Mouse (Mus musculus) C2C12 (cell line): ENCODE data around the gene Tmem30c.

ENCODE experiments used
- CTCF ChIP-seq: IDR thresholded peaks from one replicate; pipeline ENCODE4 v1.5.1; 2011; ENCODE audit not compliant: control insufficient read depth, insufficient read depth, insufficient read length
- MAX ChIP-seq: IDR thresholded peaks from one replicate; pipeline ENCODE4 v1.6.1; 2011; ENCODE audit warnings: mild to moderate bottlenecking, control low read depth
- MYOD1 ChIP-seq: IDR thresholded peaks from one replicate; pipeline ENCODE4 v1.6.1; 2011; ENCODE audit warnings: low read depth; ENCODE audit not compliant: control insufficient read depth, insufficient read length
- MYOG ChIP-seq: IDR thresholded peaks from one replicate; pipeline ENCODE4 v1.6.1; 2011; ENCODE audit not compliant: control insufficient read depth, insufficient read length; ENCODE audit errors: extremely low read depth

DNA sequence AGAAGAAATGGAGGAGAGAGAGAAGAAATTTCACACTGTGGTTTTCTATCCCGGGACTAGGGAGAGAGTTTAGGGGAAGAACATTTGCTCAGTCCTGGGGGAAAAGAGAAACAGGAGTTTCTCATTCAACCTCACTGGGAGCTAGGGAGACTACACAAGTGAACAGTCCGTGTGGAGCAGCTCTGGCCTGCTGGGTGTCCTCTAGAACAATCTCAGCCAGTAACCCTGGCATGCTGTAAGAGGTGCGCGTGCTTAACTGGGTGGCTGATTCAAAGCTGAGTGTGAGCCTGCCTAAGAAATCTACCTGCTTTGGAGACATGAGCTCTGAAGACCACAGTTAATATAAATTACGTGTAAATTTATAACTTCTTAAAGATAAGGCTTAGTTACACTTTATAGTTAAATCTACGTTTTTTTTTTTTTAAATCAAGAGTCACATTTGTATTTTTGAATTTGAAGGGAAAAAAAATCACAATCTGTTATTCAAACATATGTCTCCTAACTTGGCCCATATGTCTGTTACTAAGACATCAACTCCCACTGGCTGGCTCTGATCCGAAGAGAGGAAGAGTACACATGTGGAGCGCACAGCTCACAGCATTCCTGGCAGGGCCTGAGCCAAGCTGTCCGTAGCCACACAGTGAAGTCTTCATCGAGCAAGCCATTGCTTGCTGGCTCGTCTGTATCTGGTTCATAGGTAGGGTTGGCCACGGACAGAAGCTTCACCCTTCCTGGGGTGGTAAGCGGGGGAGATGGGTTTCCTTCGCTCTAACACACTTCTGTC lies 24.4 kb downstream of the Tmem30c start:
- TF ChIP-seq CTCF (no peak), MYOD1 (no peak), MAX (no peak), MYOG (no peak)
